Mouse (Mus musculus): ENCODE data around the gene Jmjd8. TPM values are rescaled to one million over a fixed set of nuclear protein-coding genes. Genes with fewer than 3 reads are reported as not detected.
"Not testable (repeated sequence)": the region's sequence is repeated elsewhere in the genome, so short reads cannot be mapped to it uniquely, and the experiment has no call there.

Gene Jmjd8
- polyA plus RNA-seq, 1 experiment, result 13.4 TPM

- TF ChIP-seq CTCF (IDR thresholded peaks at IDR 0.05; ENCODE audit: control insufficient read depth, insufficient read depth, low read length) (no peak), POLR2A (IDR thresholded peaks at IDR 0.05; ENCODE audit: borderline replicate concordance, control insufficient read depth, low read depth, low read length) (no peak)
- Histone ChIP-seq H3K4me1 (ENCODE audit: control insufficient read depth, insufficient read depth, low read length) (peaks cover 6% of the 10 kb centered on the region; the same call in 1 of the 2 replicates), H3K4me3 (replicated peaks; ENCODE audit: control insufficient read depth, low read depth, low read length) (no peak overlapping the region), H3K27ac (ENCODE audit: control insufficient read depth, insufficient read depth, low read depth, low read length, poor library complexity) (no peak overlapping the region)
- WGBS, result 91% methylated on average over 11 of the region's 11 CpGs
Measured at GRCm38 (mm10) chr17:25865288-25865687, 36.6 kb downstream of the Jmjd8 start.

GRCm38 (mm10) chr17:25866172-25866571 is 37.5 kb downstream of the Jmjd8 start:
- TF ChIP-seq CTCF (IDR thresholded peaks at IDR 0.05; ENCODE audit: control insufficient read depth, insufficient read depth, low read length) (no peak), POLR2A (IDR thresholded peaks at IDR 0.05; ENCODE audit: borderline replicate concordance, control insufficient read depth, low read depth, low read length) (no peak)
- Histone ChIP-seq H3K27ac (ENCODE audit: control insufficient read depth, insufficient read depth, low read depth, low read length, poor library complexity) (no peak overlapping the region), H3K4me1 (ENCODE audit: control insufficient read depth, insufficient read depth, low read length) (peaks cover 1% of the 10 kb centered on the region; the same call in 1 of the 2 replicates), H3K4me3 (replicated peaks; ENCODE audit: control insufficient read depth, low read depth, low read length) (no peak overlapping the region)
- WGBS, result 85% methylated on average over 3 of the region's 3 CpGs

GRCm38 (mm10) chr17:25867509-25867835 is 38.8 kb downstream of the Jmjd8 start:
- 7% methylated on average over 7 of the region's 7 CpGs for WGBS
- peaks cover 1% of the 10 kb centered on the region; the same call in 1 of the 2 replicates for H3K4me1 ChIP-seq (ENCODE audit: control insufficient read depth, insufficient read depth, low read length)
- no peak overlapping the region for H3K27ac ChIP-seq (ENCODE audit: control insufficient read depth, insufficient read depth, low read depth, low read length, poor library complexity)
- TF ChIP-seq CTCF (IDR thresholded peaks at IDR 0.05; ENCODE audit: control insufficient read depth, insufficient read depth, low read length), result no peak
- TF ChIP-seq POLR2A (IDR thresholded peaks at IDR 0.05; ENCODE audit: borderline replicate concordance, control insufficient read depth, low read depth, low read length), result no peak
- peak overlapping the region; percentile 58 for H3K4me3 ChIP-seq (replicated peaks; ENCODE audit: control insufficient read depth, low read depth, low read length)

- TF ChIP-seq CTCF (IDR thresholded peaks at IDR 0.05; ENCODE audit: control insufficient read depth, insufficient read depth, low read length), result no peak
- no peak; the same call in 1 of the 2 replicates for TF ChIP-seq POLR2A (IDR thresholded peaks at IDR 0.05; ENCODE audit: borderline replicate concordance, control insufficient read depth, low read depth, low read length)
- WGBS, result under 1% methylated on average over 42 of the region's 42 CpGs
- peak overlapping the region; percentile 20; the same call in 1 of the 2 replicates for H3K27ac ChIP-seq (ENCODE audit: control insufficient read depth, insufficient read depth, low read depth, low read length, poor library complexity)
- H3K4me1 ChIP-seq (ENCODE audit: control insufficient read depth, insufficient read depth, low read length), result peaks cover 1% of the 10 kb centered on the region; the same call in 1 of the 2 replicates
- peak overlapping the region; percentile 58 for H3K4me3 ChIP-seq (replicated peaks; ENCODE audit: control insufficient read depth, low read depth, low read length)
Measured at GRCm38 (mm10) chr17:25867836-25868600, 39.4 kb downstream of the Jmjd8 start.

- Histone ChIP-seq H3K27ac (ENCODE audit: control insufficient read depth, insufficient read depth, low read depth, low read length, poor library complexity) (peak within 1 kb of the TSS; percentile 20; the same call in 1 of the 2 replicates), H3K4me3 (replicated peaks; ENCODE audit: control insufficient read depth, low read depth, low read length) (peak within 1 kb of the TSS; percentile 58), H3K4me1 (ENCODE audit: control insufficient read depth, insufficient read depth, low read length) (peaks cover 1% of the 10 kb centered on the region; the same call in 1 of the 2 replicates)
- no peak for TF ChIP-seq POLR2A (IDR thresholded peaks at IDR 0.05; ENCODE audit: borderline replicate concordance, control insufficient read depth, low read depth, low read length)
- no peak for TF ChIP-seq CTCF (IDR thresholded peaks at IDR 0.05; ENCODE audit: control insufficient read depth, insufficient read depth, low read length)
- WGBS, result under 1% methylated on average over 24 of the region's 24 CpGs
Measured at GRCm38 (mm10) chr17:25868601-25869191, 40.0 kb downstream of the Jmjd8 start, which contains the start of gene Mcrip2. Gene Mcrip2 (minus strand): TSS chr17:25868764.

GRCm38 (mm10) chr17:25869498-25869897 is 40.8 kb downstream of the Jmjd8 start:
- Histone ChIP-seq H3K4me1 (ENCODE audit: control insufficient read depth, insufficient read depth, low read length) (peaks cover 1% of the 10 kb centered on the region; the same call in 1 of the 2 replicates), H3K4me3 (replicated peaks; ENCODE audit: control insufficient read depth, low read depth, low read length) (no peak overlapping the region), H3K27ac (ENCODE audit: control insufficient read depth, insufficient read depth, low read depth, low read length, poor library complexity) (no peak overlapping the region)
- TF ChIP-seq POLR2A (IDR thresholded peaks at IDR 0.05; ENCODE audit: borderline replicate concordance, control insufficient read depth, low read depth, low read length) (no peak), CTCF (IDR thresholded peaks at IDR 0.05; ENCODE audit: control insufficient read depth, insufficient read depth, low read length) (no peak)
- WGBS, result 86% methylated on average over 8 of the region's 8 CpGs

- Histone ChIP-seq H3K4me3 (replicated peaks; ENCODE audit: control insufficient read depth, low read depth, low read length) (no peak overlapping the region), H3K27ac (ENCODE audit: control insufficient read depth, insufficient read depth, low read depth, low read length, poor library complexity) (no peak overlapping the region), H3K4me1 (ENCODE audit: control insufficient read depth, insufficient read depth, low read length) (peaks cover 1% of the 10 kb centered on the region; the same call in 1 of the 2 replicates)
- no peak for TF ChIP-seq POLR2A (IDR thresholded peaks at IDR 0.05; ENCODE audit: borderline replicate concordance, control insufficient read depth, low read depth, low read length)
- no peak for TF ChIP-seq CTCF (IDR thresholded peaks at IDR 0.05; ENCODE audit: control insufficient read depth, insufficient read depth, low read length)
- WGBS, result 71% methylated on average over 2 of the region's 2 CpGs
Measured at GRCm38 (mm10) chr17:25869954-25870353, 41.3 kb downstream of the Jmjd8 start.

- H3K4me3 ChIP-seq (replicated peaks; ENCODE audit: control insufficient read depth, low read depth, low read length); H3K4me1 ChIP-seq (ENCODE audit: control insufficient read depth, insufficient read depth, low read length): not testable (repeated sequence)
Measured at GRCm38 (mm10) chr17:25871566-25871965, 42.9 kb downstream of the Jmjd8 start.

More at GRCm38 (mm10) chr17:25871566-25871965, 42.9 kb downstream of the Jmjd8 start:
- not testable (repeated sequence) for H3K27ac ChIP-seq (ENCODE audit: control insufficient read depth, insufficient read depth, low read depth, low read length, poor library complexity)
